In genomic region chr2:156401331-156401730, GRCm38 (mm10) we compare ENCODE assay signal across 8 mouse cellular contexts. TPM values are rescaled to one million over a fixed set of nuclear protein-coding genes. Genes with fewer than 3 reads are reported as not detected.
DNase-seq lines count a peak whose midpoint lies in the region; ATAC-seq and TF ChIP-seq lines count a peak whose summit lies in the region.

No protein-coding gene starts in this region.

- ATAC-seq in heart, embryonic 12.5 days (ENCODE audit: insufficient number of reproducible peaks, low FRiP score) = peak; percentile 77
- peak; percentile 95 for ATAC-seq in hindbrain, embryonic 15.5 days (ENCODE audit: low FRiP score, low read depth)

- peak overlapping the region; percentile 52 for H3K4me2 ChIP-seq in heart, embryonic 12.5 days
- H3K4me2 ChIP-seq in hindbrain, embryonic 15.5 days = peak overlapping the region; percentile 45

- no peaks in the 10 kb centered on the region for H3K27me3 ChIP-seq in heart, embryonic 12.5 days (replicated peaks)
- H3K27me3 ChIP-seq in hindbrain, embryonic 15.5 days = no peaks in the 10 kb centered on the region
- no peaks in the 10 kb centered on the region for H3K27me3 ChIP-seq in midbrain, embryonic 10.5 days (ENCODE audit: low read depth, poor library complexity, severe bottlenecking)
- no peaks in the 10 kb centered on the region for H3K27me3 ChIP-seq in spleen, adult 2 months (ENCODE audit: control insufficient read depth, insufficient read depth, low read length)

- no peak for TF ChIP-seq CTCF in spleen, adult 2 months (IDR thresholded peaks at IDR 0.05; ENCODE audit: extremely low read depth, insufficient read depth, insufficient read length, insufficient replicate concordance)

- TF ChIP-seq POLR2A in spleen, adult 2 months (IDR thresholded peaks at IDR 0.05; ENCODE audit: low read depth, low read length) = no peak

- no peak for DNase-seq in heart, adult 8-10 months (ENCODE audit: low spot score)
- DNase-seq in embryo, embryonic 10.5 days (ENCODE audit: low spot score) = peak; percentile 90
- DNase-seq in left cerebral cortex, adult 8-10 months (ENCODE audit: low spot score in 2 of 2) = peak; percentile 20 to 75
- DNase-seq in midbrain, embryonic 10.5 days (ENCODE audit: low spot score) = peak; percentile 87
- DNase-seq in spleen, adult 2 months (ENCODE audit: low read depth in 1 of 2, low spot score in 2 of 2) = peak; percentile 22 to 51
- no peak for DNase-seq in gastrocnemius, postnatal 10 days

- no peak overlapping the region for H3K27ac ChIP-seq in heart, embryonic 12.5 days (ENCODE audit: poor library complexity, severe bottlenecking)
- H3K27ac ChIP-seq in hindbrain, embryonic 15.5 days (replicated peaks) = peak overlapping the region; percentile 63
- H3K27ac ChIP-seq in midbrain, embryonic 10.5 days (replicated peaks) = peak overlapping the region; percentile 87
- H3K27ac ChIP-seq in spleen, adult 2 months (ENCODE audit: insufficient read depth, low read length) = no peak overlapping the region

- no peak overlapping the region for H3K4me3 ChIP-seq in heart, embryonic 12.5 days
- peak overlapping the region; percentile 19; the same call in 1 of the 2 replicates for H3K4me3 ChIP-seq in hindbrain, embryonic 15.5 days
- peak overlapping the region; percentile 46 for H3K4me3 ChIP-seq in midbrain, embryonic 10.5 days
- no peak overlapping the region for H3K4me3 ChIP-seq in spleen, adult 2 months (ENCODE audit: extremely low read depth, insufficient read depth, insufficient read length)

- no peaks in the 10 kb centered on the region for H3K36me3 ChIP-seq in heart, embryonic 12.5 days
- no peaks in the 10 kb centered on the region for H3K36me3 ChIP-seq in hindbrain, embryonic 15.5 days
- H3K36me3 ChIP-seq in midbrain, embryonic 10.5 days = no peaks in the 10 kb centered on the region
- H3K36me3 ChIP-seq in spleen, adult 2 months (ENCODE audit: control insufficient read depth, insufficient read depth, low read length) = no peaks in the 10 kb centered on the region

- 5% methylated on average over 9 of the region's 9 CpGs for WGBS in heart, embryonic 12.5 days
- 5% methylated on average over 9 of the region's 9 CpGs for WGBS in hindbrain, embryonic 15.5 days
- WGBS in midbrain, embryonic 10.5 days = 4% methylated on average over 9 of the region's 9 CpGs
- 4% methylated on average over 9 of the region's 9 CpGs for WGBS in spleen, adult 2 months

- H3K9ac ChIP-seq in heart, embryonic 12.5 days = no peak overlapping the region
- no peak overlapping the region for H3K9ac ChIP-seq in hindbrain, embryonic 15.5 days

- H3K4me1 ChIP-seq in heart, embryonic 12.5 days (replicated peaks) = peaks cover 9% of the 10 kb centered on the region
- H3K4me1 ChIP-seq in hindbrain, embryonic 15.5 days (replicated peaks) = peaks cover 12% of the 10 kb centered on the region
- H3K4me1 ChIP-seq in midbrain, embryonic 10.5 days = peaks cover 15% of the 10 kb centered on the region
- H3K4me1 ChIP-seq in spleen, adult 2 months (ENCODE audit: control insufficient read depth, insufficient read depth, insufficient read length) = no peaks in the 10 kb centered on the region

- no peaks in the 10 kb centered on the region for H3K9me3 ChIP-seq in heart, embryonic 12.5 days (replicated peaks)
- no peaks in the 10 kb centered on the region for H3K9me3 ChIP-seq in hindbrain, embryonic 15.5 days
- H3K9me3 ChIP-seq in midbrain, embryonic 10.5 days (replicated peaks) = no peaks in the 10 kb centered on the region

RNA-seq across cellular contexts. Expression of gene Epb41l1, which starts 19.4 kb away (rescaled TPM):
- 1.2 and 1.4 TPM in 2 replicates for polyA plus RNA-seq in heart, embryonic 12.5 days (2016; fragmentation: Nextera tagmentation; extraction: Ambion mirVana)
- total RNA-seq in heart, adult 8-10 months (2022) = 1 to 10 TPM; 6.5 to 9.4 (median 7.6) TPM
- polyA plus RNA-seq in hindbrain, embryonic 15.5 days (2015; fragmentation: Nextera tagmentation; extraction: Ambion mirVana) = 15.7 and 16.1 TPM in 2 replicates
- 100 to 1,000 TPM; 359 to 405 (median 385) TPM for total RNA-seq in left cerebral cortex, adult 8-10 months (2022)
- polyA plus RNA-seq in midbrain, embryonic 10.5 days (2016; fragmentation: Nextera tagmentation; extraction: Ambion mirVana) = 1.3 and 1.8 TPM in 2 replicates
- 3.2 and 4.4 TPM in 2 replicates for polyA plus RNA-seq in spleen, adult 2 months (2012; rRNA removed)
- 10 to 100 TPM; 16.1 to 18.9 TPM for total RNA-seq in gastrocnemius, postnatal 10 days (2021)

Comparison
In these comparisons a context has a peak if more than half of its experiments do, and no peak if none do; other contexts are left out.
1. H3K27ac ChIP-seq: peak in hindbrain, embryonic 15.5 days (single experiment) and midbrain, embryonic 10.5 days (single experiment); none in heart, embryonic 12.5 days (single experiment) and spleen, adult 2 months (single experiment).
2. H3K4me3 ChIP-seq: peak in hindbrain, embryonic 15.5 days (single experiment) and midbrain, embryonic 10.5 days (single experiment); none in heart, embryonic 12.5 days (single experiment) and spleen, adult 2 months (single experiment).
3. DNase-seq: peak in embryo, embryonic 10.5 days (single experiment), left cerebral cortex, adult 8-10 months (2 of 2), midbrain, embryonic 10.5 days (single experiment) and spleen, adult 2 months (2 of 2); none in heart, adult 8-10 months (single experiment) and gastrocnemius, postnatal 10 days (single experiment).